Mouse (Mus musculus): Measurements from ENCODE around the gene Cflar. TPM values are rescaled to one million over a fixed set of nuclear protein-coding genes. Genes with fewer than 3 reads are reported as not detected.

Cflar gene
- total and polyA plus RNA-seq, 2 experiments from 2014 or later, result 15.3 to 15.8 TPM

GRCm38 (mm10) chr1:58769136-58769535 is 57.8 kb downstream of the Cflar start:
- DNase-seq (ENCODE audit: low spot score), result no peak
- H3K36me3 ChIP-seq (ENCODE audit: insufficient read depth, low read length), result no peaks in the 10 kb centered on the region
- H3K27ac ChIP-seq (ENCODE audit: low read depth, low read length), result no peak overlapping the region
- ATAC-seq (ENCODE audit: low FRiP score), result no peak
- no peaks in the 10 kb centered on the region for H3K4me1 ChIP-seq (ENCODE audit: insufficient read depth, low read length)
- H3K9me3 ChIP-seq (ENCODE audit: low read length), result no peaks in the 10 kb centered on the region
- H3K9ac ChIP-seq (replicated peaks; ENCODE audit: low read length, poor library complexity, severe bottlenecking), result no peak overlapping the region
- H3K27me3 ChIP-seq (ENCODE audit: insufficient read depth, low read length), result no peaks in the 10 kb centered on the region
- H3K4me3 ChIP-seq (ENCODE audit: low read depth, low read length), result no peak overlapping the region
- H3K4me2 ChIP-seq (ENCODE audit: low read depth, low read length, poor library complexity, severe bottlenecking), result no peak overlapping the region
- TF ChIP-seq CTCF (IDR thresholded peaks at IDR 0.05), result no peak

GRCm38 (mm10) chr1:58769701-58770100 is 58.4 kb downstream of the Cflar start:
- H3K4me1 ChIP-seq (ENCODE audit: insufficient read depth, low read length), result no peaks in the 10 kb centered on the region
- H3K4me3 ChIP-seq (ENCODE audit: low read depth, low read length), result no peak overlapping the region
- no peak for TF ChIP-seq CTCF (IDR thresholded peaks at IDR 0.05)
- no peaks in the 10 kb centered on the region for H3K9me3 ChIP-seq (ENCODE audit: low read length)
- no peak overlapping the region for H3K9ac ChIP-seq (replicated peaks; ENCODE audit: low read length, poor library complexity, severe bottlenecking)
- 58% methylated on average over 9 of the region's 9 CpGs for WGBS
- no peak overlapping the region for H3K4me2 ChIP-seq (ENCODE audit: low read depth, low read length, poor library complexity, severe bottlenecking)
- no peaks in the 10 kb centered on the region for H3K36me3 ChIP-seq (ENCODE audit: insufficient read depth, low read length)
- H3K27me3 ChIP-seq (ENCODE audit: insufficient read depth, low read length), result no peaks in the 10 kb centered on the region
- ATAC-seq (ENCODE audit: low FRiP score), result no peak
- H3K27ac ChIP-seq (ENCODE audit: low read depth, low read length), result no peak overlapping the region
- no peak for DNase-seq (ENCODE audit: low spot score)

- Histone ChIP-seq H3K4me1 (ENCODE audit: insufficient read depth, low read length) (no peaks in the 10 kb centered on the region), H3K27ac (ENCODE audit: low read depth, low read length) (no peak overlapping the region), H3K27me3 (ENCODE audit: insufficient read depth, low read length) (no peaks in the 10 kb centered on the region), H3K4me2 (ENCODE audit: low read depth, low read length, poor library complexity, severe bottlenecking) (no peak overlapping the region), H3K4me3 (ENCODE audit: low read depth, low read length) (no peak overlapping the region), H3K36me3 (ENCODE audit: insufficient read depth, low read length) (no peaks in the 10 kb centered on the region), H3K9ac (replicated peaks; ENCODE audit: low read length, poor library complexity, severe bottlenecking) (no peak overlapping the region), H3K9me3 (ENCODE audit: low read length) (no peaks in the 10 kb centered on the region)
- peak; percentile 76 for TF ChIP-seq CTCF (IDR thresholded peaks at IDR 0.05)
- DNase-seq (ENCODE audit: low spot score), result peak; percentile 60
- no peak; the same call in 1 of the 2 replicates for ATAC-seq (ENCODE audit: low FRiP score)
- 29% methylated on average over 7 of the region's 7 CpGs for WGBS
These were observed 58.9 kb downstream of the Cflar start for GRCm38 (mm10) chr1:58770111-58770720.

- no peak for TF ChIP-seq CTCF (IDR thresholded peaks at IDR 0.05)
- ATAC-seq (ENCODE audit: low FRiP score), result no peak
- Histone ChIP-seq H3K36me3 (ENCODE audit: insufficient read depth, low read length) (no peaks in the 10 kb centered on the region), H3K27ac (ENCODE audit: low read depth, low read length) (no peak overlapping the region), H3K4me3 (ENCODE audit: low read depth, low read length) (no peak overlapping the region), H3K4me1 (ENCODE audit: insufficient read depth, low read length) (no peaks in the 10 kb centered on the region), H3K9ac (replicated peaks; ENCODE audit: low read length, poor library complexity, severe bottlenecking) (no peak overlapping the region), H3K9me3 (ENCODE audit: low read length) (no peaks in the 10 kb centered on the region), H3K27me3 (ENCODE audit: insufficient read depth, low read length) (no peaks in the 10 kb centered on the region), H3K4me2 (ENCODE audit: low read depth, low read length, poor library complexity, severe bottlenecking) (no peak overlapping the region)
- no peak for DNase-seq (ENCODE audit: low spot score)
- WGBS, result 72% methylated on average over 3 of the region's 3 CpGs
These were observed 60.8 kb downstream of the Cflar start for GRCm38 (mm10) chr1:58772084-58772483.

- no peaks in the 10 kb centered on the region for H3K27me3 ChIP-seq (ENCODE audit: insufficient read depth, low read length)
- no peaks in the 10 kb centered on the region for H3K36me3 ChIP-seq (ENCODE audit: insufficient read depth, low read length)
- no peak overlapping the region for H3K9ac ChIP-seq (replicated peaks; ENCODE audit: low read length, poor library complexity, severe bottlenecking)
- DNase-seq (ENCODE audit: low spot score) (no peak), ATAC-seq (ENCODE audit: low FRiP score) (no peak)
- no peak for TF ChIP-seq CTCF (IDR thresholded peaks at IDR 0.05)
- H3K4me1 ChIP-seq (ENCODE audit: insufficient read depth, low read length), result no peaks in the 10 kb centered on the region
- no peak overlapping the region for H3K27ac ChIP-seq (ENCODE audit: low read depth, low read length)
- H3K9me3 ChIP-seq (ENCODE audit: low read length), result no peaks in the 10 kb centered on the region
- H3K4me2 ChIP-seq (ENCODE audit: low read depth, low read length, poor library complexity, severe bottlenecking), result no peak overlapping the region
- no peak overlapping the region for H3K4me3 ChIP-seq (ENCODE audit: low read depth, low read length)
These were observed 62.0 kb downstream of the Cflar start for GRCm38 (mm10) chr1:58773280-58773679.

- no peak overlapping the region for H3K9ac ChIP-seq (replicated peaks; ENCODE audit: low read length, poor library complexity, severe bottlenecking)
- no peaks in the 10 kb centered on the region for H3K9me3 ChIP-seq (ENCODE audit: low read length)
- DNase-seq (ENCODE audit: low spot score), result no peak
- H3K27me3 ChIP-seq (ENCODE audit: insufficient read depth, low read length), result no peaks in the 10 kb centered on the region
- no peaks in the 10 kb centered on the region for H3K4me1 ChIP-seq (ENCODE audit: insufficient read depth, low read length)
- no peak for ATAC-seq (ENCODE audit: low FRiP score)
- H3K4me2 ChIP-seq (ENCODE audit: low read depth, low read length, poor library complexity, severe bottlenecking), result no peak overlapping the region
- H3K36me3 ChIP-seq (ENCODE audit: insufficient read depth, low read length), result no peaks in the 10 kb centered on the region
- no peak overlapping the region for H3K4me3 ChIP-seq (ENCODE audit: low read depth, low read length)
- 59% methylated on average over 2 of the region's 2 CpGs for WGBS
- no peak overlapping the region for H3K27ac ChIP-seq (ENCODE audit: low read depth, low read length)
- no peak for TF ChIP-seq CTCF (IDR thresholded peaks at IDR 0.05)
These were observed 62.6 kb downstream of the Cflar start for GRCm38 (mm10) chr1:58773905-58774304.

All from midbrain, postnatal 0 days (tissue).